In genomic region chr1:168431711-168432231, GRCm38 (mm10) we compare ENCODE assay signal across 8 mouse cellular contexts. TPM values are rescaled to one million over a fixed set of nuclear protein-coding genes. Genes with fewer than 3 reads are reported as not detected.
DNase-seq lines count a peak whose midpoint lies in the region; ATAC-seq and TF ChIP-seq lines count a peak whose summit lies in the region.

No protein-coding gene starts in this region.

- H3K9ac ChIP-seq in kidney, postnatal 0 days (ENCODE audit: low read depth, low read length), result peak overlapping the region; percentile 78

- no peak for DNase-seq in gastrocnemius, adult 2 months
- DNase-seq in gastrocnemius, adult 8-10 months (ENCODE audit: low spot score in 2 of 2), result no peak
- DNase-seq in spleen, adult 2 months (ENCODE audit: low read depth in 1 of 2, low spot score in 2 of 2), result no peak
- DNase-seq in spleen, postnatal 36 days (ENCODE audit: low spot score in 2 of 2), result no peak
- DNase-seq in frontal cortex, postnatal 14 days (ENCODE audit: low spot score in 2 of 2), result peak; percentile 69 to 78
- DNase-seq in kidney, postnatal 0 days (ENCODE audit: low spot score), result peak; percentile 96
- no peak for DNase-seq in yolk sac, embryonic 10.5 days (ENCODE audit: low spot score)

- H3K4me3 ChIP-seq in gastrocnemius, adult 2 months, result peak overlapping the region; percentile 91
- peak overlapping the region; percentile 67 for H3K4me3 ChIP-seq in spleen, adult 2 months (ENCODE audit: extremely low read depth, insufficient read depth, insufficient read length)
- peak overlapping the region; percentile 61 for H3K4me3 ChIP-seq in kidney, postnatal 0 days (replicated peaks; ENCODE audit: low read depth, low read length)
- peak overlapping the region; percentile 91 for H3K4me3 ChIP-seq in myocyte

- H3K27ac ChIP-seq in gastrocnemius, adult 2 months, result peak overlapping the region; percentile 90
- H3K27ac ChIP-seq in spleen, adult 2 months (ENCODE audit: insufficient read depth, low read length), result no peak overlapping the region; the same call in 1 of the 2 replicates
- peak overlapping the region; percentile 94 for H3K27ac ChIP-seq in kidney, postnatal 0 days

- TF ChIP-seq POLR2A in spleen, adult 2 months (IDR thresholded peaks at IDR 0.05; ENCODE audit: low read depth, low read length), result no peak
- peak; percentile 68 for TF ChIP-seq POLR2A in myocyte (IDR thresholded peaks at IDR 0.05; ENCODE audit: insufficient read length, low read depth)

- TF ChIP-seq CTCF in gastrocnemius, adult 2 months (IDR thresholded peaks at IDR 0.05), result no peak
- TF ChIP-seq CTCF in spleen, adult 2 months (IDR thresholded peaks at IDR 0.05; ENCODE audit: extremely low read depth, insufficient read depth, insufficient read length, insufficient replicate concordance), result no peak
- no peak for TF ChIP-seq CTCF in kidney, postnatal 0 days (IDR thresholded peaks at IDR 0.05; ENCODE audit: low read depth)

- whole genome bisulfite sequencing in spleen, adult 2 months, result 1% methylated on average over 14 of the region's 14 CpGs
- under 1% methylated on average over 14 of the region's 14 CpGs for WGBS in kidney, postnatal 0 days

- no peaks in the 10 kb centered on the region; the same call in 1 of the 2 replicates for H3K4me1 ChIP-seq in spleen, adult 2 months (ENCODE audit: control insufficient read depth, insufficient read depth, insufficient read length)
- no peaks in the 10 kb centered on the region; the same call in 1 of the 2 replicates for H3K4me1 ChIP-seq in kidney, postnatal 0 days (replicated peaks; ENCODE audit: insufficient read depth, low read length)

- peak overlapping the region; percentile 56 for H3K4me2 ChIP-seq in kidney, postnatal 0 days (ENCODE audit: low read length)
- H3K4me2 ChIP-seq in myocyte (ENCODE audit: low read depth), result peak overlapping the region; percentile 30

- no peaks in the 10 kb centered on the region for H3K9me3 ChIP-seq in kidney, postnatal 0 days (replicated peaks; ENCODE audit: low read length)

- peak; percentile 89 for ATAC-seq in kidney, postnatal 0 days (replicated peaks; ENCODE audit: low FRiP score, low read depth)

- peaks cover 45% of the 10 kb centered on the region for H3K79me2 ChIP-seq in myocyte (ENCODE audit: control insufficient read depth, insufficient read depth)

- H3K27me3 ChIP-seq in spleen, adult 2 months (ENCODE audit: control insufficient read depth, insufficient read depth, low read length), result peaks cover 2% of the 10 kb centered on the region; the same call in 1 of the 2 replicates
- H3K27me3 ChIP-seq in kidney, postnatal 0 days (ENCODE audit: insufficient read depth, low read length), result no peaks in the 10 kb centered on the region
- H3K27me3 ChIP-seq in myocyte (ENCODE audit: control insufficient read depth, insufficient read depth, insufficient read length), result no peaks in the 10 kb centered on the region

- no peaks in the 10 kb centered on the region for H3K36me3 ChIP-seq in spleen, adult 2 months (ENCODE audit: control insufficient read depth, insufficient read depth, low read length)
- H3K36me3 ChIP-seq in kidney, postnatal 0 days (ENCODE audit: insufficient read depth, low read length), result no peaks in the 10 kb centered on the region
- H3K36me3 ChIP-seq in myocyte (ENCODE audit: control insufficient read depth, insufficient read depth), result no peaks in the 10 kb centered on the region

- no peak overlapping the region for H3ac ChIP-seq in myocyte (ENCODE audit: control insufficient read depth, insufficient read length)

- intact Hi-C loops in gastrocnemius, adult 2 months (cut with DNase I), result loop anchor here (5.0 to 10.0 kb wide), 4 partner anchors 46 to 214 kb away; no protein-coding TSS in a partner anchor

TF ChIP-seq in myocyte, 11 proteins besides CTCF, POLR2A, EP300 and RAD21:
- TF ChIP-seq POLR2AphosphoS2 (IDR thresholded peaks at IDR 0.05; ENCODE audit: insufficient read length, low read depth) (peak; percentile 64), TCF12 (IDR thresholded peaks at IDR 0.05; ENCODE audit: insufficient read depth, poor library complexity, severe bottlenecking) (no peak)
TF ChIP-seq in myocyte: peak in this region for 1.

RNA-seq across cellular contexts. Expression of gene Pbx1, which starts 0.3 kb away (rescaled TPM):
- 10 to 100 TPM; 16.9 to 29.3 TPM for total RNA-seq in gastrocnemius, adult 2 months (2021)
- 10 to 100 TPM; 18.8 to 23.7 (median 20.0) TPM for total RNA-seq in gastrocnemius, adult 8-10 months (2022)
- polyA plus RNA-seq in spleen, adult 2 months (2012; rRNA removed), result 9.2 TPM in 2 replicates
- 55.7 and 59.4 TPM in 2 replicates for polyA plus RNA-seq in kidney, postnatal 0 days (2015; fragmentation: Nextera tagmentation; extraction: Ambion mirVana)
- polyA plus RNA-seq in myocyte (2012; fragmentation: generic; extraction: Trizol), result 11.4 TPM

Comparison
In these comparisons a context has a peak if more than half of its experiments do, and no peak if none do; other contexts are left out.
1. DNase-seq: peak in frontal cortex, postnatal 14 days (2 of 2) and kidney, postnatal 0 days (single experiment); none in gastrocnemius, adult 2 months (single experiment), gastrocnemius, adult 8-10 months (0 of 2), spleen, adult 2 months (0 of 2), spleen, postnatal 36 days (0 of 2) and yolk sac, embryonic 10.5 days (single experiment).
2. Peak in every context shown above with its lines, with median percentiles within 50 percentile points of each other: H3K4me3 ChIP-seq.